Mouse (Mus musculus): ENCODE data around the gene Tubb5.

- no peak for TF ChIP-seq CTCF (IDR thresholded peaks at IDR 0.05; ENCODE audit: borderline replicate concordance, insufficient read depth, low read depth, low read length)
- TF ChIP-seq POLR2A (IDR thresholded peaks at IDR 0.05; ENCODE audit: borderline replicate concordance, insufficient read depth, low read length): no peak
These were observed 43.0 kb downstream of the Tubb5 start for GRCm38 (mm10) chr17:35795099-35795498.
